Mouse (Mus musculus) megakaryocyte-erythroid progenitor cell, adult 5-6 weeks (primary cell): ENCODE measurements around the gene Vcl. TPM values are rescaled to one million over a fixed set of nuclear protein-coding genes. Genes with fewer than 3 reads are reported as not detected.

Source experiments
- ATAC-seq: replicated peaks from 2 replicates; pipeline ENCODE4 v1.8.0; 2016; ENCODE audit warnings: mild to moderate bottlenecking, inconsistent platforms; ENCODE audit not compliant: severe bottlenecking, poor library complexity, low FRiP score, low TSS enrichment
- total RNA-seq, 2 experiments: library from RNA; stranded (forward) in 1 of 2; stranded (reverse) in 1 of 2; fragments of 200-1000, 215-1000 nt in 1 of 2; fragments of >200 nt in 1 of 2; fragmentation: Nextera tagmentation in 1 of 2; gene quantifications; 2 replicates each; pipeline ENCODE4 v1.2.3; 2014 to 2017

Vcl gene
- total RNA-seq, 2 experiments from 2014 or later: 56.7 to 63.7 TPM

GRCm38 (mm10) chr14:21051380-21052111 lies 122.3 kb downstream of the Vcl start:
- ATAC-seq: peak; percentile 5; the same call in 1 of the 2 replicates

GRCm38 (mm10) chr14:21052112-21052780 lies 123.0 kb downstream of the Vcl start, which contains the start of the genes Ap3m1 and Adk:
Gene Ap3m1, minus strand, starts transcription at chr14:21052508.
Gene Adk, plus strand, starts transcription at chr14:21052574.
- peak; percentile 92 for ATAC-seq

GRCm38 (mm10) chr14:21052781-21053130 lies 123.6 kb downstream of the Vcl start:
- peak; percentile 45 for ATAC-seq

- ATAC-seq: no peak
These were observed 124.0 kb downstream of the Vcl start for GRCm38 (mm10) chr14:21053151-21053550.

- no peak for ATAC-seq
These were observed 124.4 kb downstream of the Vcl start for GRCm38 (mm10) chr14:21053586-21053985.

GRCm38 (mm10) chr14:21058972-21059371 lies 129.8 kb downstream of the Vcl start:
- no peak for ATAC-seq

GRCm38 (mm10) chr14:21062766-21063513 lies 133.7 kb downstream of the Vcl start:
- peak; percentile 55 for ATAC-seq

- ATAC-seq: peak; percentile 38; the same call in 1 of the 2 replicates
These were observed 135.1 kb downstream of the Vcl start for GRCm38 (mm10) chr14:21064321-21064720.

- no peak for ATAC-seq
These were observed 136.4 kb downstream of the Vcl start for GRCm38 (mm10) chr14:21065490-21066162.

GRCm38 (mm10) chr14:21069594-21069993 lies 140.4 kb downstream of the Vcl start:
- no peak for ATAC-seq

GRCm38 (mm10) chr14:21073981-21074380 lies 144.8 kb downstream of the Vcl start:
- peak; percentile 74 for ATAC-seq

- peak; percentile 61 for ATAC-seq
These were observed 145.5 kb downstream of the Vcl start for GRCm38 (mm10) chr14:21074398-21075320.

GRCm38 (mm10) chr14:21075751-21076500 lies 146.7 kb downstream of the Vcl start:
- peak; percentile 77 for ATAC-seq

- no peak for ATAC-seq
These were observed 147.4 kb downstream of the Vcl start for GRCm38 (mm10) chr14:21076501-21077194.

- no peak for ATAC-seq
These were observed 148.7 kb downstream of the Vcl start for GRCm38 (mm10) chr14:21077939-21078338.

- ATAC-seq: no peak
These were observed 149.3 kb downstream of the Vcl start for GRCm38 (mm10) chr14:21078511-21078910.

- no peak for ATAC-seq
These were observed 153.6 kb downstream of the Vcl start for GRCm38 (mm10) chr14:21082823-21083222.
